Mouse (Mus musculus): ENCODE data around the gene Srsf3.
A peak's percentile ranks its signal among the peaks of the same experiment; 100 is the strongest.

The Srsf3 gene

GRCm38 (mm10) chr17:29046863-29047262 lies 14.4 kb downstream of the Srsf3 start:
- no peak for DNase-seq

- no peak for DNase-seq
Observed at GRCm38 (mm10) chr17:29047697-29048514, 15.5 kb downstream of the Srsf3 start.

- peak; percentile 97 to 98 for DNase-seq
Observed at GRCm38 (mm10) chr17:29048748-29049507, 16.5 kb downstream of the Srsf3 start.

- DNase-seq, result peak in 1 of 2 experiments; percentile 30
Observed at GRCm38 (mm10) chr17:29049508-29049889, 17.1 kb downstream of the Srsf3 start.

GRCm38 (mm10) chr17:29049923-29050322 lies 17.5 kb downstream of the Srsf3 start:
- peak in 1 of 2 experiments; percentile 12 for DNase-seq

- DNase-seq, result peak; percentile 37 to 41
Observed at GRCm38 (mm10) chr17:29050791-29051190, 18.4 kb downstream of the Srsf3 start.

- peak; percentile 26 to 58 for DNase-seq
Observed at GRCm38 (mm10) chr17:29053067-29053466, 20.6 kb downstream of the Srsf3 start.

GRCm38 (mm10) chr17:29053841-29054240 lies 21.4 kb downstream of the Srsf3 start:
- peak; percentile 40 to 51 for DNase-seq

- DNase-seq, result no peak
Observed at GRCm38 (mm10) chr17:29054429-29054828, 22.0 kb downstream of the Srsf3 start.

GRCm38 (mm10) chr17:29055586-29055985 lies 23.2 kb downstream of the Srsf3 start:
- no peak for DNase-seq

- DNase-seq, result no peak
Observed at GRCm38 (mm10) chr17:29056207-29056606, 23.8 kb downstream of the Srsf3 start.

GRCm38 (mm10) chr17:29056699-29057151 lies 24.3 kb downstream of the Srsf3 start:
- DNase-seq, result no peak

GRCm38 (mm10) chr17:29057361-29057890 lies 25.0 kb downstream of the Srsf3 start:
- DNase-seq, result no peak

- peak in 1 of 2 experiments; percentile 24 for DNase-seq
Observed at GRCm38 (mm10) chr17:29057961-29058360, 25.5 kb downstream of the Srsf3 start.

GRCm38 (mm10) chr17:29058487-29058886 lies 26.1 kb downstream of the Srsf3 start:
- DNase-seq, result peak; percentile 25 to 50

- no peak for DNase-seq
Observed at GRCm38 (mm10) chr17:29059581-29059980, 27.2 kb downstream of the Srsf3 start.

- DNase-seq, result no peak
Observed at GRCm38 (mm10) chr17:29060946-29061345, 28.5 kb downstream of the Srsf3 start.

- peak; percentile 47 to 53 for DNase-seq
Observed at GRCm38 (mm10) chr17:29062119-29063035, 29.9 kb downstream of the Srsf3 start.

- DNase-seq, result peak; percentile 62 to 63
Observed at GRCm38 (mm10) chr17:29063121-29063987, 30.9 kb downstream of the Srsf3 start.

- no peak for DNase-seq
Observed at GRCm38 (mm10) chr17:29063988-29064285, 31.5 kb downstream of the Srsf3 start.

- DNase-seq, result no peak
Observed at GRCm38 (mm10) chr17:29065245-29065940, 33.0 kb downstream of the Srsf3 start.
